Mouse (Mus musculus) C2C12 (cell line): ENCODE data around the gene Fos. TPM values are rescaled to one million over a fixed set of nuclear protein-coding genes. Genes with fewer than 3 reads are reported as not detected.

ENCODE experiments used
- H3K27me3 ChIP-seq: one replicate; pipeline ENCODE4 v1.6.1; 2011; ENCODE audit not compliant: control insufficient read depth, insufficient read depth, insufficient read length
- H3K36me3 ChIP-seq: one replicate; pipeline ENCODE4 v1.6.1; 2011; ENCODE audit not compliant: control insufficient read depth, insufficient read depth
- H3K4me3 ChIP-seq: one replicate; pipeline ENCODE4 v1.5.1; 2011; ENCODE audit warnings: mild to moderate bottlenecking, control low read depth; ENCODE audit not compliant: poor library complexity, insufficient read depth, severe bottlenecking
- H3K79me2 ChIP-seq: one replicate; pipeline ENCODE4 v1.6.1; 2011; ENCODE audit not compliant: control insufficient read depth, insufficient read depth
- H3K79me3 ChIP-seq: one replicate; pipeline ENCODE4 v1.6.1; 2011; ENCODE audit warnings: low read depth, control low read depth
- H3ac ChIP-seq: one replicate; pipeline ENCODE3; 2011; ENCODE audit warnings: low read depth; ENCODE audit not compliant: control insufficient read depth, insufficient read length
- CEBPB ChIP-seq: IDR thresholded peaks from one replicate; pipeline ENCODE4 v1.6.1; 2011; ENCODE audit warnings: low read depth, mild to moderate bottlenecking, control low read depth, moderate library complexity
- CTCF ChIP-seq: IDR thresholded peaks from one replicate; pipeline ENCODE4 v1.5.1; 2011; ENCODE audit not compliant: control insufficient read depth, insufficient read depth, insufficient read length
- FOSL1 ChIP-seq: IDR thresholded peaks from one replicate; pipeline ENCODE4 v1.8.0; 2011; ENCODE audit warnings: mild to moderate bottlenecking, low read length; ENCODE audit not compliant: poor library complexity, insufficient read depth, severe bottlenecking
- MAX ChIP-seq: IDR thresholded peaks from one replicate; pipeline ENCODE4 v1.6.1; 2011; ENCODE audit warnings: mild to moderate bottlenecking, control low read depth
- MYOD1 ChIP-seq: IDR thresholded peaks from one replicate; pipeline ENCODE4 v1.6.1; 2011; ENCODE audit warnings: low read depth; ENCODE audit not compliant: control insufficient read depth, insufficient read length
- MYOG ChIP-seq: IDR thresholded peaks from one replicate; pipeline ENCODE4 v1.6.1; 2011; ENCODE audit not compliant: control insufficient read depth, insufficient read length; ENCODE audit errors: extremely low read depth
- USF1 ChIP-seq: IDR thresholded peaks from one replicate; pipeline ENCODE4 v1.6.1; 2011; ENCODE audit warnings: low read depth, mild to moderate bottlenecking, control low read depth, moderate library complexity
- polyA plus RNA-seq: library from polyadenylated mRNA; unstranded; fragments of >200 nt; fragmentation: generic; extraction: Trizol; gene quantifications from one replicate; pipeline ENCODE4 v1.2.1, GENCODE M21; 2012; ENCODE audit warnings: missing spikeins

Gene Fos
- polyA plus RNA-seq, 1 experiment = 2.7 TPM

GRCm38 (mm10) chr12:85447009-85447408 lies 26.7 kb upstream of the Fos start:
- Histone ChIP-seq H3K79me2 (no peaks in the 10 kb centered on the region), H3K79me3 (no peaks in the 10 kb centered on the region), H3K27me3 (no peaks in the 10 kb centered on the region), H3K36me3 (no peaks in the 10 kb centered on the region), H3ac (no peak overlapping the region), H3K4me3 (no peak overlapping the region)
- TF ChIP-seq CTCF (no peak), CEBPB (no peak), MYOG (no peak), MYOD1 (no peak), MAX (no peak), USF1 (no peak), FOSL1 (no peak)

GRCm38 (mm10) chr12:85447490-85447889 lies 26.2 kb upstream of the Fos start:
- Histone ChIP-seq H3K27me3 (no peaks in the 10 kb centered on the region), H3ac (no peak overlapping the region), H3K4me3 (no peak overlapping the region), H3K79me3 (no peaks in the 10 kb centered on the region), H3K36me3 (no peaks in the 10 kb centered on the region), H3K79me2 (no peaks in the 10 kb centered on the region)
- TF ChIP-seq MYOD1 (no peak), USF1 (no peak), MYOG (no peak), CTCF (no peak), FOSL1 (no peak)

DNA sequence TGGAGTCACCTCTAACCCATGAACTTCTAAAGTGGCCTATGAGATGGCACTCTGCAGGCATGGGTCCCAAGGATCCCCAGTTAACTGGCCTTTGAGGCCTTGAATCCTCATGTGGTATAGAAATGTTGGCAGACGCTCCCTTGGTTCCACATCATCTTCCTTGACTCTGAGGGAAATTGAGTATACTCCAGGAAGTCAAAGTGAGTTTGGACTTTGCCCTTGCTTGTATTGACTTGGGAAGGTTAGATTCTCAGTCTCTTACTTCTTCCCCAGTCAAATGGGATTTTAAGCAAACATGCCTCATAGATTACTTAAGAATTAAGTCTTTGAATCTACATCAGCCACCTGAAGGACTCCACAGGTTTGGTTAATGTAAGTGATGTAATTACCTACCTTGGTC lies 24.2 kb upstream of the Fos start:
- no peak for TF ChIP-seq MAX
- no peak for TF ChIP-seq CEBPB
- no peak for TF ChIP-seq MYOG
- TF ChIP-seq CTCF = no peak
- no peak for TF ChIP-seq USF1
- TF ChIP-seq MYOD1 = no peak
- no peak for TF ChIP-seq FOSL1
- Histone ChIP-seq H3ac (no peak overlapping the region), H3K27me3 (no peaks in the 10 kb centered on the region), H3K4me3 (no peak overlapping the region), H3K79me3 (no peaks in the 10 kb centered on the region), H3K79me2 (no peaks in the 10 kb centered on the region), H3K36me3 (no peaks in the 10 kb centered on the region)

- H3K79me3 ChIP-seq = no peaks in the 10 kb centered on the region
- no peaks in the 10 kb centered on the region for H3K36me3 ChIP-seq
- no peaks in the 10 kb centered on the region for H3K27me3 ChIP-seq
- H3ac ChIP-seq = no peak overlapping the region
- no peaks in the 10 kb centered on the region for H3K79me2 ChIP-seq
- no peak overlapping the region for H3K4me3 ChIP-seq
- no peak for TF ChIP-seq MAX
- no peak for TF ChIP-seq MYOG
- TF ChIP-seq USF1 = no peak
- TF ChIP-seq MYOD1 = no peak
- no peak for TF ChIP-seq CTCF
- TF ChIP-seq CEBPB = no peak
- no peak for TF ChIP-seq FOSL1
Measured at GRCm38 (mm10) chr12:85451693-85452491, 21.8 kb upstream of the Fos start.

GRCm38 (mm10) chr12:85455065-85456058 lies 18.3 kb upstream of the Fos start:
- Histone ChIP-seq H3K27me3 (no peaks in the 10 kb centered on the region), H3ac (peak overlapping the region; percentile 5), H3K79me2 (no peaks in the 10 kb centered on the region), H3K36me3 (no peaks in the 10 kb centered on the region), H3K4me3 (peak overlapping the region; percentile 29), H3K79me3 (no peaks in the 10 kb centered on the region)
- TF ChIP-seq CEBPB (no peak), CTCF (no peak), MYOG (no peak), MAX (peak; percentile 15), USF1 (peak; percentile 94), MYOD1 (no peak), FOSL1 (no peak)
